Mouse (Mus musculus): ENCODE measurements around the gene Fam20a. TPM values are rescaled to one million over a fixed set of nuclear protein-coding genes. Genes with fewer than 3 reads are reported as not detected.

Gene Fam20a
- polyA plus RNA-seq, 1 experiment from 2014 or later = 5.1 TPM

GRCm38 (mm10) chr11:109734341-109734740 lies 12.3 kb upstream of the Fam20a start:
- Histone ChIP-seq H3K4me3 (no peak overlapping the region), H3K9ac (no peak overlapping the region), H3K27ac (no peak overlapping the region), H3K27me3 (no peaks in the 10 kb centered on the region), H3K4me1 (peaks cover 9% of the 10 kb centered on the region), H3K4me2 (no peak overlapping the region), H3K36me3 (no peaks in the 10 kb centered on the region), H3K9me3 (peaks cover 4% of the 10 kb centered on the region; the same call in 1 of the 2 replicates)
- 89% methylated on average over 1 of the region's 1 CpGs for WGBS
- no peak for ATAC-seq (ENCODE audit: insufficient number of reproducible peaks, insufficient read depth, low FRiP score, low TSS enrichment, low read depth)

GRCm38 (mm10) chr11:109732726-109733438 lies 10.8 kb upstream of the Fam20a start:
- 83% methylated on average over 8 of the region's 8 CpGs for WGBS
- H3K27me3 ChIP-seq = no peaks in the 10 kb centered on the region
- peaks cover 4% of the 10 kb centered on the region; the same call in 1 of the 2 replicates for H3K9me3 ChIP-seq
- no peak overlapping the region for H3K9ac ChIP-seq
- H3K4me2 ChIP-seq = no peak overlapping the region
- peaks cover 9% of the 10 kb centered on the region for H3K4me1 ChIP-seq
- no peak overlapping the region for H3K4me3 ChIP-seq
- H3K36me3 ChIP-seq = no peaks in the 10 kb centered on the region
- H3K27ac ChIP-seq = no peak overlapping the region
- no peak for ATAC-seq (ENCODE audit: insufficient number of reproducible peaks, insufficient read depth, low FRiP score, low TSS enrichment, low read depth)

DNA sequence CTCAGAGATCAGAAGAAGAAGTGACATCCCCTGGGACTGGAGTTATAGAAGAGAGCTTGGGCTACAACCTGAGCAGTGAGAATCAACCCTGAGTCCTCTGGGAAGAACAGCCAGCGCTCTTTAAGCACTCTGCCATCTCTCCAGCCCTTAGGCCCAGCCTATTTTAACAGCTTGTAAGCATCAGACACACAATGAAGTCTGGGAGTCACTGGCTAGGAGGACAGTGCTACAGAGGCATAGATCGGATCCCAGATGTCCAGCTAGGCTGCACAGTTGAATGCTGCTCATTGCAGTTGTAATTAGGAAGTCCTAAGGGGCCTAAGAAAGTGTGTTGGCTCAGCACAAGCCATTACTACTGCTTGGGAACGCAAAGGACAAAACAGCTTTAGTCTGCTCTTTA lies 6.3 kb upstream of the Fam20a start:
- 58% methylated on average over 3 of the region's 3 CpGs for WGBS
- Histone ChIP-seq H3K27me3 (no peaks in the 10 kb centered on the region; the same call in 1 of the 2 replicates), H3K4me3 (no peak overlapping the region), H3K9ac (no peak overlapping the region), H3K9me3 (no peaks in the 10 kb centered on the region), H3K27ac (no peak overlapping the region), H3K36me3 (no peaks in the 10 kb centered on the region), H3K4me2 (no peak overlapping the region), H3K4me1 (no peaks in the 10 kb centered on the region)
- no peak for ATAC-seq (ENCODE audit: insufficient number of reproducible peaks, insufficient read depth, low FRiP score, low TSS enrichment, low read depth)

- WGBS = 46% methylated on average over 4 of the region's 4 CpGs
- H3K27me3 ChIP-seq = peaks cover 28% of the 10 kb centered on the region
- H3K9ac ChIP-seq = no peak overlapping the region
- no peaks in the 10 kb centered on the region for H3K36me3 ChIP-seq
- no peaks in the 10 kb centered on the region for H3K9me3 ChIP-seq
- no peak overlapping the region for H3K4me3 ChIP-seq
- no peak overlapping the region for H3K27ac ChIP-seq
- H3K4me1 ChIP-seq = peaks cover 25% of the 10 kb centered on the region
- ATAC-seq (ENCODE audit: insufficient number of reproducible peaks, insufficient read depth, low FRiP score, low TSS enrichment, low read depth) = no peak
- H3K4me2 ChIP-seq = peak overlapping the region; percentile 88; the same call in 1 of the 2 replicates
Measured at GRCm38 (mm10) chr11:109722711-109723110, 632 bp upstream of the Fam20a start.

GRCm38 (mm10) chr11:109721320-109721780 lies 729 bp downstream of the Fam20a start:
- peak overlapping the region; percentile 72 for H3K9ac ChIP-seq
- under 1% methylated on average over 40 of the region's 40 CpGs for WGBS
- H3K27me3 ChIP-seq = peaks cover 37% of the 10 kb centered on the region
- H3K36me3 ChIP-seq = no peaks in the 10 kb centered on the region
- peak; percentile 32; the same call in 1 of the 2 replicates for ATAC-seq (ENCODE audit: insufficient number of reproducible peaks, insufficient read depth, low FRiP score, low TSS enrichment, low read depth)
- peaks cover 39% of the 10 kb centered on the region for H3K4me1 ChIP-seq
- H3K4me3 ChIP-seq = peak overlapping the region; percentile 52
- H3K4me2 ChIP-seq = peak overlapping the region; percentile 88
- H3K27ac ChIP-seq = no peak overlapping the region; the same call in 1 of the 2 replicates
- H3K9me3 ChIP-seq = no peaks in the 10 kb centered on the region

DNA sequence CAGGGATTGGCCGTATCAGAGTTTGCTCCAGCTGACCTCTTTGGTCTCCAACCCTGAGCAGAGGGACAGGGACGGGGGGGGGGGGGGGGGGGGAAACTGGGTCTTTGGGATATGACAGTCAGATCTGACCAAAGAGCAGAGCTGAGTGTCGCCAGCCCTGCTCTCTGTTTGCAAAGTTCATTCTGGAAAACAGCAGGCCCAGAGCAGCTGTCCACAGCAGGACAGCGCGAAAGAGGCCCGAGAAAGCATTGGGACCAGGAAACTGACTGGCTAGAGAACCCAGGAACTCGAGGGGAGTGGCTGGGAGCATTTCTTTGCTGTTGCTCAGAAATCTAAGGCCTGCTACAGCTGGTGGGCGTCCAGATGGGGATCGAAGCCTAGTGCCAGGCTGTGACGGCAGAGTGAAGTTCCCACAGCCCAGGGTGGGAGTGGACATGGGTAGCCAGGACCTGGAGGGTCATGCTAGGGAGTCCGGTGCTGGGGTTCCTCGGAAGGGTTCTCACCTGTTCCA lies 1.2 kb downstream of the Fam20a start:
- Histone ChIP-seq H3K27ac (no peak overlapping the region; the same call in 1 of the 2 replicates), H3K4me3 (peak overlapping the region; percentile 52), H3K4me2 (peak overlapping the region; percentile 88), H3K4me1 (peaks cover 43% of the 10 kb centered on the region), H3K36me3 (no peaks in the 10 kb centered on the region), H3K27me3 (peaks cover 37% of the 10 kb centered on the region), H3K9ac (peak overlapping the region; percentile 72), H3K9me3 (no peaks in the 10 kb centered on the region)
- WGBS = 16% methylated on average over 12 of the region's 12 CpGs
- ATAC-seq (ENCODE audit: insufficient number of reproducible peaks, insufficient read depth, low FRiP score, low TSS enrichment, low read depth) = no peak

DNA sequence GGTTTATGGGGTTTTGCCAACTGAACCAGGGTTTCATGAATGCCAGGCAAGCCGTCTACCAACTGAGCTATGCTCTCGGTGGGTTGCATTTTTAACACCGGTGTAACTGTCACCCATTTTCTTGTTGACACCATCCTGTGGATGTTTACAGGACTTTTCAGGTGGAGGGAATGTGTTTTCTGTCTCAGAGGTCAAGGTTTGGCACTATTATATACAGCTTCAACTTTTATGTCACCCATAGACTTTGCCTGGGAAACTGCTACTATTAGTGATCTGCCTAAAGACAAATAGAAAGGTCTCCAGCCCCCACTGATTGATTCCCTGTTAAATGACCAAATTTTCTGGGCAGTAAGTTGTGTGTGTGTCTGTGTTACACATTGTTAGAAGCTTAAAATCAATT lies 2.7 kb downstream of the Fam20a start:
- no peak for ATAC-seq (ENCODE audit: insufficient number of reproducible peaks, insufficient read depth, low FRiP score, low TSS enrichment, low read depth)
- Histone ChIP-seq H3K4me2 (peak overlapping the region; percentile 88; the same call in 1 of the 2 replicates), H3K27me3 (peaks cover 37% of the 10 kb centered on the region), H3K9ac (no peak overlapping the region), H3K36me3 (no peaks in the 10 kb centered on the region), H3K4me1 (peaks cover 58% of the 10 kb centered on the region), H3K27ac (no peak overlapping the region), H3K4me3 (no peak overlapping the region), H3K9me3 (no peaks in the 10 kb centered on the region)
- WGBS = 92% methylated on average over 3 of the region's 3 CpGs

- 82% methylated on average over 15 of the region's 15 CpGs for WGBS
- H3K9ac ChIP-seq = no peak overlapping the region
- no peaks in the 10 kb centered on the region for H3K36me3 ChIP-seq
- ATAC-seq (ENCODE audit: insufficient number of reproducible peaks, insufficient read depth, low FRiP score, low TSS enrichment, low read depth) = no peak
- H3K9me3 ChIP-seq = no peaks in the 10 kb centered on the region
- peaks cover 37% of the 10 kb centered on the region for H3K27me3 ChIP-seq
- peaks cover 70% of the 10 kb centered on the region for H3K4me1 ChIP-seq
- H3K27ac ChIP-seq = no peak overlapping the region
- H3K4me2 ChIP-seq = no peak overlapping the region
- no peak overlapping the region for H3K4me3 ChIP-seq
Measured at GRCm38 (mm10) chr11:109717966-109718895, 3.8 kb downstream of the Fam20a start.

GRCm38 (mm10) chr11:109717448-109717847 lies 4.6 kb downstream of the Fam20a start:
- ATAC-seq (ENCODE audit: insufficient number of reproducible peaks, insufficient read depth, low FRiP score, low TSS enrichment, low read depth) = no peak
- Histone ChIP-seq H3K4me1 (peaks cover 69% of the 10 kb centered on the region), H3K27ac (no peak overlapping the region), H3K9me3 (no peaks in the 10 kb centered on the region), H3K4me2 (no peak overlapping the region), H3K27me3 (peaks cover 35% of the 10 kb centered on the region), H3K4me3 (no peak overlapping the region), H3K9ac (no peak overlapping the region), H3K36me3 (no peaks in the 10 kb centered on the region)
- 86% methylated on average over 5 of the region's 5 CpGs for WGBS

GRCm38 (mm10) chr11:109716981-109717380 lies 5.1 kb downstream of the Fam20a start:
- Histone ChIP-seq H3K4me2 (no peak overlapping the region), H3K4me1 (peaks cover 68% of the 10 kb centered on the region), H3K4me3 (no peak overlapping the region), H3K27ac (no peak overlapping the region), H3K9me3 (no peaks in the 10 kb centered on the region), H3K9ac (no peak overlapping the region), H3K36me3 (no peaks in the 10 kb centered on the region), H3K27me3 (peaks cover 31% of the 10 kb centered on the region)
- ATAC-seq (ENCODE audit: insufficient number of reproducible peaks, insufficient read depth, low FRiP score, low TSS enrichment, low read depth) = no peak
- 64% methylated on average over 7 of the region's 7 CpGs for WGBS

DNA sequence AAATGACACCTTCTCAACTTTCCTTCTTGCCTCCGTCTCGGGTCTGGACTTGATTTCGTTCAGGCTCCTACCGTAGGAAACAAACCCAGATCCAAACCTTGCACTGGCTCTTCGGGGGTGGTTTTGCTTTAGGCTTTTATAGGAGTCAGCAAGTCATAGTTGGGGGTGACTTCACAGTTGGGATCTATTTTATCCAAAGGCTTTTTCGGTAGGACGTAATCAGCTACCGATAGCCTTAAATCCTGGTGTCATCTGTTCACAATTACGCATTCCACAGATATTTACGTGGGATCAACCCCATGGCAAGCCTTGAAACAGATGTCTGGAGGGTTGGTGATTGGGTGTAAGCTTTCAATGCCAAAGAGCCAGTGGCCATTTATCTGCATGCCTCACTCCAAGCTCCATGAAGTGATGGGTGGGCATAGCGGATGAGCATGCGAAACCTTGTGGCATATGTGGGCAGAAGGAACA lies 6.7 kb downstream of the Fam20a start:
- Histone ChIP-seq H3K4me2 (peak overlapping the region; percentile 21; the same call in 1 of the 2 replicates), H3K4me3 (no peak overlapping the region), H3K36me3 (no peaks in the 10 kb centered on the region), H3K9ac (no peak overlapping the region), H3K27ac (peak overlapping the region; percentile 62; the same call in 1 of the 2 replicates), H3K9me3 (no peaks in the 10 kb centered on the region), H3K4me1 (peaks cover 55% of the 10 kb centered on the region), H3K27me3 (peaks cover 14% of the 10 kb centered on the region)
- ATAC-seq (ENCODE audit: insufficient number of reproducible peaks, insufficient read depth, low FRiP score, low TSS enrichment, low read depth) = no peak
- WGBS = 23% methylated on average over 12 of the region's 12 CpGs
